Mouse (Mus musculus) small intestine, adult 2 months (tissue): ENCODE results near the gene Tns1.

Experiments
- CTCF ChIP-seq: fragments of 200-500 bp; IDR thresholded peaks from 2 replicates; pipeline ENCODE4 v1.5.1; 2012; ENCODE audit warnings: low read depth, mild to moderate bottlenecking, control low read depth, inconsistent platforms, low read length, moderate library complexity, mixed read lengths; ENCODE audit not compliant: insufficient replicate concordance, insufficient read length; ENCODE audit errors: extremely low read depth
- POLR2A ChIP-seq: fragments of 200-500 bp; IDR thresholded peaks from 2 replicates; pipeline ENCODE4 v1.6.1; 2012; ENCODE audit warnings: low read depth, mild to moderate bottlenecking, control low read depth, inconsistent platforms, low read length, moderate library complexity

GRCm38 (mm10) chr1:74054471-74054870 lies 69.8 kb downstream of the Tns1 start:
- TF ChIP-seq CTCF (no peak), POLR2A (no peak)
